Mouse (Mus musculus) mesoderm, embryonic 11.5 days (tissue): ENCODE results near the gene Cpeb4.

Source experiments
- DNase-seq: peaks from one replicate; pipeline ENCODE4 v3.0.0-alpha.2; 2012; ENCODE audit warnings: low read depth, low spot score

Cpeb4 gene

GRCm38 (mm10) chr11:31846771-31847468 lies 25.1 kb upstream of the Cpeb4 start:
- DNase-seq, result no peak

- no peak for DNase-seq
Observed at GRCm38 (mm10) chr11:31847469-31847805, 24.6 kb upstream of the Cpeb4 start.

- DNase-seq, result no peak
Observed at GRCm38 (mm10) chr11:31848725-31849124, 23.3 kb upstream of the Cpeb4 start.

DNA sequence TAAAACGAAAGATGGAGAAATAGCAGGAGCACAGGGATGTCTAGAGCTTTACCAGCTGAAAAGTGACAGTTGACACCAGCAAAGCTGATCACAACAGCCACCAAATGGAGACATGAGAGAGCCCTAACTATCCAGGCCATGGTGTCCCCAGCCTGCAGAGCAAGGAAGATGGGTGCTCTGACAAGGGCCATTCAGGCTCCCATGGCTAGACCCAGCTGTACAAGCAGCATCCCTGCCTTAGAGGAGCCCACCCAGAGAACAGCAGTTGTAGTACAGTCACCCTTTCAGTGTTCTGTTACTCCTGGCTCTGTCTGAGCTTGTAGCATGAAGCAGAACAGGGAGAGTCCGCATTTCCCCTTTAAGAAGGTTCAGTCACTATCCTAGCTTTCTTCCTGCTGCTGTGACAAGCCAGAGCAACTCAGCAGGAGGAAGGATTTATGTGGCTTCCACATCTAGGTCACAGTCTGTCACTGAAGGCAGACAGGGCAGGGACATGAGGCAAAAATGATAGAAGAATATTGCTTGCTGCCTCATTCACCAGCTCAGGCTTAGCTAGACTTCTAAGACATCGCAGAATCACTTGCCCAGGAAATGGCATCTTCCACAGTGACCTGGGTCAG lies 21.7 kb upstream of the Cpeb4 start:
- no peak for DNase-seq

GRCm38 (mm10) chr11:31850995-31851394 lies 21.0 kb upstream of the Cpeb4 start:
- no peak for DNase-seq

DNA sequence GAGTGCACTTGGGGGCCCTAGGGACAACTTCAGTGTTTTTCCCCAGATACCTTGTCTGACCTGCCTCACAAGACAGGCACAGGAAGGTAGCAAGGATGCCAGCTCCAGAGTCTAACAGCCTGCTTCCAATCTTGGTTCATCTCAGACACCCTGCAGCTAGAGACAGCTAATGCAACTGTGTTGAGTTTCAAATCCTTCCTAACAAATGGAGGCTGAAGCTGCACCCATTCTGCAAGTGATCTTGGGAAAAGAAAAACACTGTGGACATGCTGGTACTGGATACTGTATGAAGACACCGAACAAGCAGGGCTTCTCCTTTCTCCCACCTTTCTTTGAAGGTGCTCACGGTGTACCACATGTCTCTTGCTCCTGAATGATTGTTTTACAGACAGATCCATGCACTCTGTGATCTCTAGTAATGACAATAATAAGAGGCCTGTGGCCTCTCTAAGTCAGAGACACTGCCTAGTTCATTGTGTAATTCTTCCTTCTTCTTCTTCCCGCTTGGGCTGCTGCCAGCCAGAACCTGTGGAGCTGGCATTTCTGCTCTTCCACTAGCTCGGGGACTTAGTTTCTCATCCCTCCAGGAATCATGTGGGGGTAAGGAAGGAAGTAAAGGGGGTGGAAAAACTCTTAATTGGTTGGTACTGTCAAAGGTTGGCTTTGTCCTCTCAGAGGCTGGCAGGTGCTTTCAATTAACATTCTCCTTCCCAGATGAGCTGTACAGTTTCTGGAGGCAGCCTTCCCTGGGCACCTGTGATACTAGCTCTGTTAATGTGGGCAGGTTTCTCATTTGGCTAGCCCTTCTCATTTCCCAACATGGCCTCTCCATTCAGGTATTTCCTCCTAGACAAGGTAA lies 20.1 kb upstream of the Cpeb4 start:
- no peak for DNase-seq

- DNase-seq, result no peak
Observed at GRCm38 (mm10) chr11:31854955-31855354, 17.1 kb upstream of the Cpeb4 start.

- no peak for DNase-seq
Observed at GRCm38 (mm10) chr11:31857479-31857878, 14.5 kb upstream of the Cpeb4 start.

DNA sequence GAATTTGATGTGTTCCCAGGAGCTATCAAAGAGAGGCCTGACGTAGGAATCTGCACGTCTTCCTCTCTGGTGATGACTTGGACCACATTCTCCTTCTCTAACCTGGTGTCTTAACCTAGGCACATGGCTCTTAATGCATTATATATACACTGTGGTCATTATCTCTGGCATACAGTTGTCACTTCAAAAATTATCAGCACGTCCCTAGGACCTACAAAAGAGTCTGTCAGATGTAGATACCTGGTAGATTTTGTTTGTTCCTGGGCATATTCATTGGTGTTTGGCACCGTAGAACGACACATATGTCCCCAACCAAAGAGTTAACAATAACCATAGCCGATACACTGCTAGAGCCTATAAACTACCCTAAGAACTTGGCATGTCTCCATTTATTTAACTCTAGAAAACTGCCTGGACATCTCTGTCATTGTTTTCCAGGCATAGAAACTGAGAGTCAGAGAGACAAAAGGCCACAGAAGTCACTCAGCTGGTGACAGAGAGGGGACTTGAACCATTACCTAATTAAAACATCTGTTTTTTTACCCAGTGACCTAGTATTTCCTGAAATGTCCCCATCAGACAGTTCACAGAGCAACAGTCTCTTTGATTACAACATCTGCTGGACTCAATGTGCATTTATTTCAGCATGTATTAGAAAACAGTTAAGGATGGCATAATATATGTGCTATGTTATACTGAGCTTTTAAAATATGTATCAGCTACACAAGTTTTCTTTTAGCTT lies 10.7 kb upstream of the Cpeb4 start:
- DNase-seq, result no peak

- no peak for DNase-seq
Observed at GRCm38 (mm10) chr11:31867976-31868375, 4.0 kb upstream of the Cpeb4 start.

GRCm38 (mm10) chr11:31870285-31871010 lies 1.6 kb upstream of the Cpeb4 start:
- DNase-seq, result peak; percentile 99

DNA sequence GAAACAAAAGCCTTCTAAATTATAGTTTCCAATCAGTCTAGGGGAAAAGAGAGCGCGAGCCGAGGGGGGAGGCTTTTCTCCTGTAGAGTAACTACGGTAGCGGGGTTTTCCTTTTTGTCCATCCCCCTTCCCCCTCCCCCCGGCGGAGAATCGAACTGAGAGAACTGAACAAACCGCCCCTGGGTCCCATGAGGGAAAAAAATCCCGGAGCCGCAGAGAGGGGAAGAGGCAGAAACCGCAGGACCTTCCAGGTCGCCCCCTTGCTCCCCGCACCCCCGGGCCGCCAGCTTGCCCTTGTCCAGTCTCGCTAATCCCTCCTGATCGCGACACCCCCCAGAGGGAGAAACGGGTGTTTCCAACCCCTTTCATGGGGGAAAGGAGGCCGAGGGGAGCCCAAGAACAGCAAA lies 873 bp upstream of the Cpeb4 start:
- peak; percentile 48 for DNase-seq

DNA sequence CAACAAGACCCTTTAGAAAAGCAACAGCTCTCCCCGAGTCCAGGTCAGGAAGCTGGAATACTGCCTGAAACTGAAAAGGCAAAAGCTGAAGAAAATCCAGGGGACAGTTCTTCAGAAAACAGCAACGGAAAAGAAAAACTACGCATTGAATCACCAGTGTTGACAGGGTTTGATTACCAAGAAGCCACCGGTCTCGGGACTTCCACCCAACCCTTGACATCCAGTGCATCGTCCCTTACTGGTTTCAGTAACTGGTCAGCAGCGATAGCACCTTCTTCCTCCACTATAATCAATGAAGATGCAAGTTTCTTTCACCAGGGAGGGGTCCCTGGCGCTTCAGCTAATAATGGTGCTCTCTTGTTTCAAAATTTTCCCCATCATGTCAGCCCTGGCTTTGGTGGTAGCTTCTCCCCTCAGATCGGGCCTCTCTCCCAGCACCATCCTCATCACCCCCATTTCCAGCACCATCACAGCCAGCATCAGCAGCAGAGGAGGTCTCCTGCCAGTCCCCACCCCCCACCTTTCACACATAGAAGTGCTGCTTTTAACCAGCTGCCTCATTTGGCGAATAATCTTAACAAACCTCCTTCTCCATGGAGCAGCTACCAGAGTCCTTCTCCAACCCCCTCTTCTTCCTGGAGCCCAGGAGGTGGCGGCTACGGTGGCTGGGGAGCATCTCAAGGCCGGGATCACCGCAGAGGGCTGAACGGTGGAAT lies 693 bp downstream of the Cpeb4 start:
- no peak for DNase-seq

DNA sequence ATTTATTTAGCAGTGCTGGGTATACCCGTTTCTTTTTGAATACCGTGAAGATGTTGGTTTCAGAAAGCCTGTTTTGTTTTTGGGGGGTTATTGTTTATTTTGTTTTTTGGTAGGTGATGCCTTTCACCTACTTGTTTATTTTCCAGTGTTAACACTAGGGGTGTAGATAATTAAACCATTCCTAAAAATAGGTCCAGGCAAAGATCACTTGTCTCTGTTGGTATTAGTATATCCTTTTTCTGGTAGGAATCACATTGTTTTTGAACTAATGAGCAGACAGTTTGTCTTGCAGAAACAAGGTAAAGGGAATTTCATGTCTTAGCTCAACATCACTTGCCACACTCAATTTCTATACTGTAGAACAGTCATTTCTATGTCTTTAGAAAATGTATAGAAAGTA lies 2.1 kb downstream of the Cpeb4 start:
- no peak for DNase-seq

- DNase-seq, result no peak
Observed at GRCm38 (mm10) chr11:31883671-31884070, 11.7 kb downstream of the Cpeb4 start.

GRCm38 (mm10) chr11:31885765-31886164 lies 13.8 kb downstream of the Cpeb4 start:
- no peak for DNase-seq

DNA sequence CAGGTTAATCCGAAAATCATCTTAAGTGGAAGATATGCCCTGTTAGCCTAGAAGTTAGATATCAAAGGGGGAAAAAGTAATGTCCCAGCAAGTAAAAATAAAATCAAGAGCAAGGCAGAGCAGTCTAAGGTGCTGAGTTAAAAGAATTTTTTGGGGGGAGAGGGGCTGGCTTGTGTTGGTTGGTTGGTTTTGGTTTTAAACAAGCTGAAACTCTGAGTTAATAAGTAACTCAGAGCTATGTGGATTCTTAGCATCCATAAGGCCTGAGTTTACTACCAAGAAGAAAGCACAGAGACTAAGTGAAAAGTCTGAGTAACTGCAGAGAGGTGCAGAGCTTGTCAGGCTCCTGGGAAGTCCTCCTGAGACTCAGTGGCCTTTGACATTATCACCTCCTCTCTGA lies 16.2 kb downstream of the Cpeb4 start:
- DNase-seq, result no peak

- no peak for DNase-seq
Observed at GRCm38 (mm10) chr11:31892152-31892551, 20.1 kb downstream of the Cpeb4 start.

- no peak for DNase-seq
Observed at GRCm38 (mm10) chr11:31893639-31894038, 21.6 kb downstream of the Cpeb4 start.

DNA sequence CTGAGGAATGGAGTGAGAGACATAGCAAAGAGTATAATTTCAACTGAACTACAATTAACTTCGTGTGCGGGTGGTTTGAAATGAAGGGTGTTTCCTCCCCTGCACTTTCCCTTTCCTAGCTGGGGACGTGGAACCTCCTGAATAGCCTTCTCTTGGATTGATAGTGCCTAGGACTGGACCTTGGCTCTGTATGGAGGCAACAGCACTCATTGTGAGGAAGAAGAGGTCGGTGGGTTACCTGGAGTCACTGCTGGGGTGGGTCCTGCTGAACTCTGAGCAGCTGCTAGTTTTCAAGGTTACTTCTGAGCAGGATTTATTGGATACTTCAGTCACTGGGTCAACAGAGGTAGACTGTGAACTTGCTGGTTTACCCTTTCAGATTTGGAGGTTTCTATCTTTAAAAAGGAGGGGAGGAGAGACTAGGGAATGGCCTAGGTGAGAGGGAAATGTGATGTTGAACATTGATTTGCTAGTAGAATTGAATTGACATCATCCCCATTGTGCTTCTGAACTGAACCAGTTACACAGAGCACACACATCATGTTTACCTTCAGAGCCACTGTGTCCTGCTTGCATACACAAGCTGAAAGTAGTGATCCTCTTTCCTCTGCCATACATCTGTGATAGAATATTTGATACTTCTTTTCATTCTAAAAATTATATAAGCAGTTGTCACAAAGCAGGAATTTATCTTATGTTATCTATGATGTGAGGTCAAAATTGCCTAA lies 24.2 kb downstream of the Cpeb4 start:
- no peak for DNase-seq
